Mouse (Mus musculus) cerebellum, adult 11 months (tissue): ENCODE measurements at regions not wholly inside any gene's neighbourhood (a gene's known extent, or its start where the extent isn't known, plus 50 kb on each side); places are given as distances from the start of the nearest gene placed in this dataset.

Source experiments
- DNase-seq: peaks from one replicate; pipeline ENCODE4 v3.0.0; 2022

GRCm38 (mm10) chr2:99236968-99237367, 569.9 kb upstream of the Gm10800 start:
- DNase-seq: peak; percentile 11
